Comparison of ENCODE assay signal across 8 mouse cellular contexts in the genomic region with DNA sequence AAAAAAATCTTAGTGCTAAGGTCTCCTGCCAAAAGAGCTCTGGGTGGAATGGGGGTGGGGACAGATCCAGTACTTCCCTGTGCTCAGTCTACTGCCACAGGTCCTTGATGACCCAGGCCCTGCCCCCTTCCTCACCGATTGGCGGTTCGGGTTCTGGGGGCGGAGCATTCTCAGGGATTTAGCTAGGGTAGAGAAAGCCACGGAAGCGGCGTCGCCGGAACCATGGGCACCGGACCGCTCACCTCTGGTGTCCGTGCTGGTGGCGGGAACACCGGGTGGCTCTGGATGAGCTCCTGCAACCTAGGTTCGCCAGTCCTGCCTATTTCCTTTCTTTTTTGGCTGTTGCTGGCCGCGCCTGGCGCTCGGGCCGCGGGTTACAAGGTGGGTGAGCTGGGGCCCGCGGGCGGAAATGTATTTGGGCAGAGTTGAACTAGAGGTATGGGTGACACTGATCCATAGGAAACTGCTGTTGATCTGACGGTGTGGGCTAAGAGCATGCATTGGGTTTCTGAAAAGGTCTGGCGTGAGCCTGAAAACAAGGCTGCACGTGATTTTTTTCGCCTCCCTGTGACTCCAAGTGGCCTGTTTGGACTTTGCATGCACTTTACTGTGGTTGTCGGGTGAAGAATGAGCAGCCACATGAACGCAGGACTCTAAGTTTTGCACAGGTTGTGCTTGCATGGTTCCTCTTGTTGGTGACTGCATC. TPM values are rescaled to one million over a fixed set of nuclear protein-coding genes. Genes with fewer than 3 reads are reported as not detected.
DNase-seq lines count a peak whose midpoint lies in the region; ATAC-seq and TF ChIP-seq lines count a peak whose summit lies in the region.

Man2b1 (plus strand) TSS at position 163 of the 706 bp plus-strand sequence.

- H3K27me3 ChIP-seq in G1E (ENCODE audit: insufficient read depth, low read length): no peaks in the 10 kb centered on the region
- no peaks in the 10 kb centered on the region for H3K27me3 ChIP-seq in forebrain, postnatal 0 days (ENCODE audit: insufficient read depth, low read length)
- no peaks in the 10 kb centered on the region for H3K27me3 ChIP-seq in lung, embryonic 16.5 days (ENCODE audit: control insufficient read depth, insufficient read depth, low read depth, low read length)

- no peak for TF ChIP-seq CTCF in G1E (IDR thresholded peaks at IDR 0.05; ENCODE audit: low read depth, low read length)
- peak; percentile 55 for TF ChIP-seq CTCF in forebrain, postnatal 0 days (IDR thresholded peaks at IDR 0.05; ENCODE audit: low read depth)

- H3K27ac ChIP-seq in forebrain, postnatal 0 days (ENCODE audit: low read depth, low read length): no peak within 1 kb of the TSS
- H3K27ac ChIP-seq in lung, embryonic 16.5 days (ENCODE audit: low read length): peak within 1 kb of the TSS; percentile 35; the same call in 1 of the 2 replicates

- peak; percentile 85 for DNase-seq in G1E (ENCODE audit: low spot score)
- peak; percentile 84 to 94 for DNase-seq in cerebellum, adult 18-20 months
- peak; percentile 84 for DNase-seq in forebrain, postnatal 0 days
- DNase-seq in heart, postnatal 4 days: peak; percentile 89
- peak; percentile 69 for DNase-seq in layer of hippocampus, adult 9-10 months (ENCODE audit: low spot score)
- DNase-seq in ovary, postnatal 10 days (ENCODE audit: low spot score): peak; percentile 72
- peak; percentile 75 to 79 for DNase-seq in thymus, postnatal 10 days (ENCODE audit: low spot score in 2 of 2)

- H3K9ac ChIP-seq in forebrain, postnatal 0 days: peak within 1 kb of the TSS; percentile 74
- peak within 1 kb of the TSS; percentile 76 for H3K9ac ChIP-seq in lung, embryonic 16.5 days (ENCODE audit: low read length)

- H3K4me3 ChIP-seq in G1E (ENCODE audit: low read depth, low read length): peak within 1 kb of the TSS; percentile 80
- peak within 1 kb of the TSS; percentile 65 for H3K4me3 ChIP-seq in forebrain, postnatal 0 days (ENCODE audit: low read depth, low read length)
- H3K4me3 ChIP-seq in lung, embryonic 16.5 days (ENCODE audit: low read length): peak within 1 kb of the TSS; percentile 67

- ATAC-seq in G1E (ENCODE audit: extremely low read depth, insufficient number of reproducible peaks, low FRiP score, poor library complexity, severe bottlenecking): peak; percentile 74
- peak; percentile 93 for ATAC-seq in forebrain, postnatal 0 days
- ATAC-seq in lung, embryonic 16.5 days (ENCODE audit: low read depth): peak; percentile 95

- H3K9me3 ChIP-seq in G1E (replicated peaks): no peaks in the 10 kb centered on the region
- H3K9me3 ChIP-seq in forebrain, postnatal 0 days (ENCODE audit: low read length): no peaks in the 10 kb centered on the region
- H3K9me3 ChIP-seq in lung, embryonic 16.5 days (ENCODE audit: control insufficient read depth, low read length): no peaks in the 10 kb centered on the region

- peak within 1 kb of the TSS; percentile 79 for H3K4me2 ChIP-seq in forebrain, postnatal 0 days (ENCODE audit: low read depth)
- peak within 1 kb of the TSS; percentile 67 for H3K4me2 ChIP-seq in lung, embryonic 16.5 days (ENCODE audit: low read depth, low read length)

- WGBS in forebrain, postnatal 0 days: 3% methylated on average over 30 of the region's 30 CpGs
- 1% methylated on average over 30 of the region's 30 CpGs for WGBS in lung, embryonic 16.5 days

- peaks cover 68% of the 10 kb centered on the region for H3K4me1 ChIP-seq in G1E (ENCODE audit: insufficient read depth, low read depth, low read length)
- H3K4me1 ChIP-seq in forebrain, postnatal 0 days (ENCODE audit: insufficient read depth): peaks cover 16% of the 10 kb centered on the region
- peaks cover 26% of the 10 kb centered on the region for H3K4me1 ChIP-seq in lung, embryonic 16.5 days (replicated peaks; ENCODE audit: control insufficient read depth, insufficient read depth, low read length)

- H3K36me3 ChIP-seq in G1E (replicated peaks): peaks cover 53% of the 10 kb centered on the region
- peaks cover 16% of the 10 kb centered on the region for H3K36me3 ChIP-seq in forebrain, postnatal 0 days (ENCODE audit: insufficient read depth)
- H3K36me3 ChIP-seq in lung, embryonic 16.5 days (ENCODE audit: control insufficient read depth, insufficient read depth, low read length): peaks cover 13% of the 10 kb centered on the region

RNA-seq across cellular contexts. Expression of gene Man2b1, which starts in this region (rescaled TPM):
- total RNA-seq in G1E (2014; fragmentation: Nextera tagmentation) (91.8 and 105 TPM in 2 replicates), G1E (2017) (87.7 and 88.0 TPM in 2 replicates)
- 12.4 and 19.3 TPM in 2 replicates for polyA plus RNA-seq in G1E (2012)
- 24.9 and 28.8 TPM in 2 replicates for total RNA-seq in forebrain, postnatal 0 days (2014; rRNA removed)
- 14.8 and 18.0 TPM in 2 replicates for polyA plus RNA-seq in forebrain, postnatal 0 days (2015; fragmentation: Nextera tagmentation; extraction: Ambion mirVana)
- 10 to 100 TPM; 26.5 to 29.9 TPM for total RNA-seq in heart, postnatal 4 days (2021)
- polyA plus RNA-seq in lung, embryonic 16.5 days (2015; fragmentation: Nextera tagmentation; extraction: Ambion mirVana): 44.6 and 48.7 TPM in 2 replicates
